Mouse (Mus musculus) ES-Bruce4 (cell line): Measurements from ENCODE around the gene Fuz.

Experiments used
- CTCF ChIP-seq: IDR thresholded peaks from one replicate; pipeline ENCODE4 v1.8.1; 2011; ENCODE audit warnings: low read depth, low read length
- POLR2A ChIP-seq: IDR thresholded peaks from one replicate; pipeline ENCODE4 v1.8.1; 2011; ENCODE audit warnings: low read length; ENCODE audit not compliant: insufficient read depth

- TF ChIP-seq CTCF (no peak), POLR2A (no peak)
Measured at GRCm38 (mm10) chr7:44888256-44889105, 7.4 kb upstream of the Fuz start.
